Comparison of ENCODE assay signal across 14 mouse cellular contexts in genomic region chr2:53038253-53038652, GRCm38 (mm10).
DNase-seq lines count a peak whose midpoint lies in the region; ATAC-seq and TF ChIP-seq lines count a peak whose summit lies in the region.
"Had no signal": no experiment of that assay in that cellular context is flagged by ENCODE, and none has a peak within 500 bp of the region (broad histone marks: within the 10 kb centered on the region; RNA-seq: fewer than 3 reads in every experiment).

No protein-coding gene starts in this region.

- no peaks in the 10 kb centered on the region for H3K9me3 ChIP-seq in hindbrain, embryonic 12.5 days (replicated peaks)
- no peaks in the 10 kb centered on the region for H3K9me3 ChIP-seq in hindbrain, embryonic 14.5 days (ENCODE audit: control insufficient read depth, low read length)
- H3K9me3 ChIP-seq in forebrain, embryonic 12.5 days = no peaks in the 10 kb centered on the region
- no peaks in the 10 kb centered on the region for H3K9me3 ChIP-seq in limb, embryonic 10.5 days (replicated peaks)
- H3K9me3 ChIP-seq in midbrain, embryonic 16.5 days (replicated peaks; ENCODE audit: control insufficient read depth, low read length, poor library complexity, severe bottlenecking) = no peaks in the 10 kb centered on the region

- no peaks in the 10 kb centered on the region for H3K27me3 ChIP-seq in hindbrain, embryonic 12.5 days
- H3K27me3 ChIP-seq in hindbrain, embryonic 14.5 days (ENCODE audit: control insufficient read depth, insufficient read depth, low read length) = no peaks in the 10 kb centered on the region
- H3K27me3 ChIP-seq in forebrain, embryonic 12.5 days = no peaks in the 10 kb centered on the region
- no peaks in the 10 kb centered on the region for H3K27me3 ChIP-seq in limb, embryonic 10.5 days (ENCODE audit: low read depth, poor library complexity, severe bottlenecking)
- no peaks in the 10 kb centered on the region for H3K27me3 ChIP-seq in midbrain, embryonic 16.5 days (ENCODE audit: control insufficient read depth, insufficient read depth, low read depth, low read length)

- ATAC-seq in hindbrain, embryonic 12.5 days (ENCODE audit: low FRiP score) = peak; percentile 14; the same call in 1 of the 2 replicates
- no peak for ATAC-seq in hindbrain, embryonic 14.5 days (ENCODE audit: low FRiP score)
- ATAC-seq in forebrain, embryonic 12.5 days (ENCODE audit: low FRiP score) = peak; percentile 30; the same call in 1 of the 2 replicates
- ATAC-seq in midbrain, embryonic 16.5 days = peak; percentile 37; the same call in 1 of the 2 replicates

- peaks cover 19% of the 10 kb centered on the region for H3K4me1 ChIP-seq in hindbrain, embryonic 12.5 days
- no peaks in the 10 kb centered on the region; the same call in 1 of the 2 replicates for H3K4me1 ChIP-seq in hindbrain, embryonic 14.5 days (replicated peaks; ENCODE audit: control insufficient read depth, insufficient read depth, low read length)
- H3K4me1 ChIP-seq in forebrain, embryonic 12.5 days = peaks cover 18% of the 10 kb centered on the region
- H3K4me1 ChIP-seq in limb, embryonic 10.5 days = peaks cover 30% of the 10 kb centered on the region
- peaks cover 15% of the 10 kb centered on the region for H3K4me1 ChIP-seq in midbrain, embryonic 16.5 days (ENCODE audit: control insufficient read depth, insufficient read depth, low read length)

- 0 out of 2 replicates have a peak overlapping the region, but pooled peaks have one; percentile 18 for H3K9ac ChIP-seq in hindbrain, embryonic 12.5 days
- no peak overlapping the region for H3K9ac ChIP-seq in hindbrain, embryonic 14.5 days
- H3K9ac ChIP-seq in forebrain, embryonic 12.5 days = peak overlapping the region; percentile 12; the same call in 1 of the 2 replicates
- no peak overlapping the region for H3K9ac ChIP-seq in midbrain, embryonic 16.5 days (ENCODE audit: low read depth, low read length)
- H3K9ac ChIP-seq: liver, embryonic 14.5 days had no signal

- no peak for DNase-seq in hindbrain, embryonic 14.5 days (ENCODE audit: low spot score)
- no peak for DNase-seq in limb, embryonic 10.5 days (ENCODE audit: low spot score)
- no peak for DNase-seq in embryo, embryonic 10.5 days (ENCODE audit: low spot score)
- DNase-seq in heart, postnatal 4 days = no peak
- no peak for DNase-seq in left cerebral cortex, adult 2 months (ENCODE audit: extremely low spot score in 1 of 2, low spot score in 2 of 2)
- DNase-seq: cerebellum, adult 9-11 months; kidney, postnatal 25 days; spleen, adult 18-20 months; thymus, adult 18-20 months had no signal

- H3K27ac ChIP-seq in hindbrain, embryonic 12.5 days = peak overlapping the region; percentile 67
- H3K27ac ChIP-seq in hindbrain, embryonic 14.5 days = no peak overlapping the region
- peak overlapping the region; percentile 63 for H3K27ac ChIP-seq in forebrain, embryonic 12.5 days
- peak overlapping the region; percentile 68; the same call in 1 of the 2 replicates for H3K27ac ChIP-seq in limb, embryonic 10.5 days
- H3K27ac ChIP-seq in midbrain, embryonic 16.5 days (ENCODE audit: low read length) = 0 out of 2 replicates have a peak overlapping the region, but pooled peaks have one; percentile 60
- no peak overlapping the region for H3K27ac ChIP-seq in left cerebral cortex, adult 2 months
- H3K27ac ChIP-seq: liver, embryonic 14.5 days had no signal

- H3K36me3 ChIP-seq in hindbrain, embryonic 12.5 days = peaks cover 9% of the 10 kb centered on the region; the same call in 1 of the 2 replicates
- H3K36me3 ChIP-seq in hindbrain, embryonic 14.5 days (replicated peaks; ENCODE audit: control insufficient read depth, insufficient read depth) = peaks cover 18% of the 10 kb centered on the region
- peaks cover 8% of the 10 kb centered on the region for H3K36me3 ChIP-seq in forebrain, embryonic 12.5 days (replicated peaks)
- peaks cover 13% of the 10 kb centered on the region for H3K36me3 ChIP-seq in limb, embryonic 10.5 days
- no peaks in the 10 kb centered on the region for H3K36me3 ChIP-seq in midbrain, embryonic 16.5 days (ENCODE audit: control insufficient read depth, insufficient read depth, low read length)

- no peak overlapping the region for H3K4me2 ChIP-seq in hindbrain, embryonic 12.5 days (replicated peaks)
- no peak overlapping the region for H3K4me2 ChIP-seq in hindbrain, embryonic 14.5 days (replicated peaks)
- H3K4me2 ChIP-seq in forebrain, embryonic 12.5 days = peak overlapping the region; percentile 25
- no peak overlapping the region for H3K4me2 ChIP-seq in midbrain, embryonic 16.5 days (ENCODE audit: low read length)
- H3K4me2 ChIP-seq: heart, embryonic 11.5 days had no signal

- no peak overlapping the region for H3K4me3 ChIP-seq in hindbrain, embryonic 12.5 days
- no peak overlapping the region for H3K4me3 ChIP-seq in hindbrain, embryonic 14.5 days (replicated peaks; ENCODE audit: low read length)
- H3K4me3 ChIP-seq in forebrain, embryonic 12.5 days (replicated peaks) = no peak overlapping the region
- no peak overlapping the region for H3K4me3 ChIP-seq in limb, embryonic 10.5 days
- H3K4me3 ChIP-seq in midbrain, embryonic 16.5 days (ENCODE audit: low read depth, low read length) = no peak overlapping the region
- no peak overlapping the region for H3K4me3 ChIP-seq in left cerebral cortex, adult 2 months

- intact Hi-C loops in left cerebral cortex, adult 2 months (cut with DNase I) = no loop called here

- WGBS in hindbrain, embryonic 12.5 days = 40% methylated on average over 2 of the region's 2 CpGs
- 44% methylated on average over 2 of the region's 2 CpGs for WGBS in hindbrain, embryonic 14.5 days
- 17% methylated on average over 2 of the region's 2 CpGs for WGBS in forebrain, embryonic 12.5 days
- 82% methylated on average over 2 of the region's 2 CpGs for WGBS in limb, embryonic 10.5 days
- 23% methylated on average over 2 of the region's 2 CpGs for WGBS in midbrain, embryonic 16.5 days

- no peak for TF ChIP-seq CTCF in left cerebral cortex, adult 2 months (IDR thresholded peaks at IDR 0.05)

Comparison
In these comparisons a context has a peak if more than half of its experiments do, and no peak if none do; other contexts are left out.
1. H3K27ac ChIP-seq: peak in hindbrain, embryonic 12.5 days (single experiment), forebrain, embryonic 12.5 days (single experiment), limb, embryonic 10.5 days (single experiment) and midbrain, embryonic 16.5 days (single experiment); none in hindbrain, embryonic 14.5 days (single experiment) and left cerebral cortex, adult 2 months (single experiment).
2. H3K9ac ChIP-seq: peak in hindbrain, embryonic 12.5 days (single experiment) and forebrain, embryonic 12.5 days (single experiment); none in hindbrain, embryonic 14.5 days (single experiment) and midbrain, embryonic 16.5 days (single experiment).